Mouse (Mus musculus) mature B cell (primary cell): Measurements from ENCODE around the gene Lat2.
"Not testable (repeated sequence)": the region's sequence is repeated elsewhere in the genome, so short reads cannot be mapped to it uniquely, and the experiment has no call there.

Source experiments
- in situ Hi-C: fragments of 300-500 bp; cut with MboI; formaldehyde crosslinking; loops from 2 replicates; pipeline ENCODE4 v1.14.3; 2019

Lat2 gene

DNA sequence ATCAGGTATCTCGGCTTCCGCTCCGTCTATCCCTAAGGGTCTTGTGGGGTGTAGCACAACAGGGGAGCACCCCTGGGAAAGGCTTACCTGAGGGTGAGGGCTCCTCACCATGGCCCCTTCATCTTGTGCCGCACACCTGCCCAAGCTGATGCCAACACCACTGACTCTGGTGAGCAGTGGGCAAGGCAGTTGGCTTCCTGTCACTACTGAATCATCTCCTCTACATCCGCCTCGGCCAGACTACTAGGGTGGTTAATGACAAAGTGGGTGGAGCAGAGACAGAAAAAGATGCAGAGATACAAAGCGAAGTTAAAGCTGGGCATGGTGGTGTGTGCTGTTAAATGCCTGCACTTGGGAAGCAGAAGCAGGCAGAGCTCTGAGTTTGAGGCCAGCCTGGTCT, at the start of gene Lat2:
Gene Lat2 (minus strand): TSS at position 224 of the 400 bp plus-strand sequence.
- in situ Hi-C loops: loop anchor here (25.0 kb wide), 1 partner anchor 103 kb away; no protein-coding TSS in a partner anchor

DNA sequence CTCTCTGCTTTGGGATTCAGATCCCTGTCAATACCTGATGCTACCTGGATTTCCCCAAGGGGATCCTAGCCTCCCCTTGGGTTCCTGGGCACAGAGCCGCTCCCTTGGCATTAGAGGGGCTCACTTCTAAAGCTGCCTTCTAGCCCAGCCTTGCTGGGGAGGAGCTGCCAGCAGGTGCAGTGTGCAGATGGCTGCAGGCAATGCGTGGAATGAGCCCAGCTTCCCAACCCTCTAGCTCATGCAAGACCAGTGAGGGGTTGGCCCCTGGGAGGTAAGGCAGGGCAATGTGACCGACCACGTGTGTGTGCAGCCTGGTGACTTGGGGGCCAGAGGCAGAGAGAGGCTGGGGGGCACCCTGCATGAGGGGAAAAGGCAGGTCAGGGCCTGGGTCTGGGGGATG, 41.9 kb upstream of the Lat2 start:
- in situ Hi-C loops: no loop called here

DNA sequence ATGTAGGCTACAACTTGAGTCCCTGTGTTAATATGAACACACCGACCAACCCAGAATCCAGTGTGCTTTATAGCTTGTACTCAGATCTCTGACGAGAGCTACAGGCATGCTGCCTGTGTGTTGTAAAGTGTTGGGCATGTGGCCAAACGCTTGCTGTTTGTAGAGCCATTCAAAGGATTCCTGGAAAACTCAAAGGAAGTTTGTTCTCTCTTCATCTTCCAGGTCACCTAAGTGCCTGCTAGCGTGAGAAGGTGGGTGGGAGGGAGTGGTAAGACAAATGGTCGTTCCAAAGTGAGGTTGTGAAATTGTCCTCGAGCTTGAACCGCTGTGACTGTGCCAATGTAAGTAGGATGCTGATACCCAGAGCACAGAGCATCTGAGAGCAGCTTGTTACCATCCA, 37.2 kb upstream of the Lat2 start:
- in situ Hi-C loops: no loop called here

DNA sequence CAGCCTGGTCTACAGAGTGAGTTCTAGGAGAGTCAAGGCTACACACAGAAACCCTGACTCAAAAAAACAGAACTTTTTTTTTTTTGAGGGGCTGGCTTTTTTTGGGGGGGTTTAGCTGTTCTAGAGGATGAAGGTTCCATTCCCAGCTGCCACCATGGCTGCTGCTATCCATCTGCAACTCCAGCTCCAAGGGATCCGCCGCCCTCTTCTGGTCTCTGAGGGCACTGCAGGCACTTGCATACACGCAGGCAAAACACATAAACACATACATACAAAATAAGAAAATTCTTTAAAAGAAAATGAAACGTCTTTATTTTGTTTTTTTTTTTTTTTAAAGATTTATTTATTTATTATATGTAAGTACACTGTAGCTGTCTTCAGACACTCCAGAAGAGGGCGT, 36.1 kb upstream of the Lat2 start:
- in situ Hi-C loops: no loop called here

DNA sequence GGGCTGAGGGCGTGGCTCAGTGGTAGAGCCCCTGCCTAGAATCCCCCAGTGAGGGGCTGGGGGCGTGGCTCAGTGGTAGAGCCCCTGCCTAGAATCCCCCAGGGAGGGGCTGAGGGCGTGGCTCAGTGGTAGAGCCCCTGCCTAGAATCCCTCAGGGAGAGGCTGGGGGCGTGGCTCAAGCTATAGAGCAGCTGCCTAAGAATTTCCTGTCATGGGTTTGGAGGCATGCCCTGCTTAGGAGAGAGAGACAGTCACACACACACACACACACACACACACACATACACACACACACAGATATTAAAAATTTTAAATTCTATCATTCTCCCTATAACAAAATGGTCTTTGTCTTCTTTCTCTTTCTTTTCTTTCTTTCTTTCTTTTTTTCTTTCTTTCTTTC, 34.2 kb upstream of the Lat2 start:
- in situ Hi-C loops: not testable (repeated sequence)

GRCm38 (mm10) chr5:134647394-134647793, 32.6 kb upstream of the Lat2 start:
- in situ Hi-C loops: no loop called here

DNA sequence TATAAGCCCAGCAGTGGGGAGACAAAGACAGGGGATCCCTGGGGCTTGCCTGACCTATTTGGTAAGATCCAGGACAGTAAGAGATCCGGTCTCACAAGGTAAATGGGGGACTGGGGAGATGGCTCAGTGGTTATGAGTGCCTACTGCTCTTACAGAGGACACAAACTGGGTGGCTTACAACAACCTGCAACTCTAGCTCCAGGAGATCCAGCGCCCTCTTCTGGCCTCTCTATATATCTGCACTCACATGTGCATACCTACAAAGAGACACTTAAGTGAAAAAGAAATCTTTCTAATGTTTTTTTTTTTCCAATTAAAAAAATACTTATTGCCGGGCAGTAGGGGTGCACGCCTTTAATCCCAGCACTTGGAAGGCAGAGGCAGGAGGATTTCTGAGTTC, 31.6 kb upstream of the Lat2 start:
- in situ Hi-C loops: no loop called here

DNA sequence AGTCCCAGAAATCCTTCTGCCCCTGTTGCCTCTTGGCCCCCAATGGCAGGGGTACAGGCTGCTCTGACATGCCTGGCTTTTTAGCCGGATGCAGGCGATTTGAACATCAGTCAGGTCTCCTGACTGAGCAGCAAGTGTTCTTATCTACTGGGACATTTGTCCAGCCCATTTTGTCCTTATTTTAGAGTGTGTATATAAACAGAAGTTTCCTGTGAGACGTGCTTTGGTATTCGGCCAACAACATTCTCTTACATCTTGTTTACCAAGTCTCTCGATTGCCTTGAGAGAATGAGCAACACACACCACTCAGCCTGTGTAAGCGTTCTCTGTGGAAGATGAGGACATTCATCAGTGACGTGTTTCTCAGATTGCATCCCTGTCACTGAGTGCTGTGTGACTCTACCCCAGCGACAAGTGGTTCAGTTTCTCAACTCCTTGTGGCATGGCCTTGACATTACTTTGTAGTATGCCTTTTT, 29.9 kb upstream of the Lat2 start:
- in situ Hi-C loops: no loop called here

DNA sequence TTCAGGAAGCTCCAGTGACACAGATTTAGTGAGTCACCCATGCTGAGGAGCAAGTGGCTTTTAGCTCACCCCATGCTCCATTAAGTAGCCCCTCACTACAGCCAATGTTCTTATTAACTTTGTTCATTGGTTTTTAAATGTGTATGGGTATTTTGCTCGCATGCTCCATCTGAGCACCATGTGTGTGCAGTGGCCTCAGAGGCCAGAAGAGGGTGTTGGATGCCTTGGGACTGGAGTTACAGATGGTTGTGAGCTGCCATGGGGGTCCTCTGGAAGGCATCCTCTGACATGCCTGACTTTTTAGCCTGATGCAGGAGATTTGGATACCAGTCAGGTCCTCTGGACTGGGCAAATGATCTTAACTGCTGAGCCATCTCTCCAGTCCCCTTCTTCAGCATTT, 29.3 kb upstream of the Lat2 start:
- in situ Hi-C loops: no loop called here

DNA sequence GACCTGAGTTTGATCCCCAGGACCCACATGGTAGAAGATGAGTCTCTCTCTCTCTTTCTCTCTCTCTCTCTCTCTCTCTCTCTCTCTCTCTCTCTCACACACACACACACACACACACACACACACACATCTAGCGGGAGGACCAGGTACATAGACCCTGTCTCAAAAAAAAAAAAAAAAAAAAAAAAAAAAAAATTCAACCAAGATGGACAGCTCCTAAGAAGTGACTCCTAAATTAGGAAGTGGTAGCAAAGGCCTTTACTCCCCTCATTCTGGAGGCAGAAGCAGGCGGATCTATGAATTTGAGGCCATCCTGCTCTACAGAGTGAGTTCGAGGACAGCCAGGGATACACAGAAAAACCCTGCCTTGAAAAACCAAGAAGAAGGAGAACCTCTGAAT, 25.5 kb upstream of the Lat2 start:
- in situ Hi-C loops: no loop called here

GRCm38 (mm10) chr5:134639269-134639682, 24.5 kb upstream of the Lat2 start, which contains the start of gene Eif4h:
Gene Eif4h, minus strand, starts transcription at chr5:134639490.
- in situ Hi-C loops: no loop called here

DNA sequence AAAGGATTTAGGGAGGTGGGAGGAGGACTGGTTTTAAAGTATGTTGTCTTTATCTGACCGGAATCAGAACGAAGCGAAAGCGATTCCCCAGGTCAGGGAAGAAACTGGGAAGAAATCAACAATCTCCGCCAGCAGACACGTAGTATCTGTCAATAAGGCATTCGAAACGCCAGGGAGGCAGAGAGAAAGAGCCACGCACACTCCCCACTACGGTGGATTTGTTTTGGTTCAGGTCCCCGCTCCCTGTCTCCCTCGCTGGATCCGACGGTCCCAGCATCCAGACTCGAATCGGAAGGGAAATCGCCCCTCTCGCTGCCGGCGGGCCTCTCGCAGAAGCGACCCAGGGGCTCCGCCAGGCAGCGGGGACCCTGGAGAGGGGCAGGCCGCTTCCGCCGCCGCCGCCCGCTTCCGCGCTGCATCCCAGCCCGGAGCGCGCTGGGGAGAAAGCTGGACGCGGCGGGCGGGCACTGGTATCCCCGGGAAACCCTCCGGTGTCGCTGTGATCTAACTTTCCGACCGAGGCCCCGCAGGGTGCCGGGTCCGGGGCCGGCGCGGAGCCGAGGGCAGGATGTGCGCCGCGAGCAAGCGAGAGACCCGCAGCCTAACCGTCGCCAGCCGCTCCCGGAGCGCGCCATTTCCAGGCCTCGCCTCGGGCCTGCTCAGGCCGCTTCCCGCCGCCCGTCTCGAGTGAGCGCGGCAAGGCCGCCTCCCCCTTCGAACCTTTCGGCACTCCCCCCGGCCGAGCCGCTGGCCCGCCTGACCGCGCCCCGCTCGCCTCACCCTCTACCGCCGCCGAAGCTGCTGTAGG, 23.8 kb upstream of the Lat2 start:
- in situ Hi-C loops: no loop called here

DNA sequence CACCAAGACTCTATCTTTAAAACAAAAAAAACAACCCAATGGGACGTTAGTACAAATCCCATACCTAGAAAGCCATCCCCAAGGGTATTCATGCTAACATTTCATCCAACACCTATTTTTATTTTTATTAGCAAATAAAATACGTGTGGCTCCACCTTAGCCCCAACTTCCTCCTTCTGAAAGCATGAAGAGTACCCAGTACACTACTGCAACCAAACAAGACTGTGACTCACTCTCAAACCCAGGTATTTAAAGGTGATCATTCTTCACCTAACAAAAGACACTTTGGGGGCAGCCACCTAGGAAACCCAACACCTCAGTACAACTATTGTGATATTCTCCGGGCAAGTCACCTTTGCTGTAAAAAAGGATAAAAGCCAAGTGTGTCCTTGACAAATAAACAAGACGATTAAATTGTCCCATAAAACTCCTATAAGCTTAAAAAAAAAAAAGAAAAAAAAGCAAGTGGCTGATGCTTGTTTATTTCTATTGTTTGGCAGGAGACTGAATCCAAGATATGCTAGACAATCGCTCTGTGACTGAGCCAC, 23.1 kb upstream of the Lat2 start:
- in situ Hi-C loops: no loop called here

GRCm38 (mm10) chr5:134632841-134633240, 18.0 kb upstream of the Lat2 start:
- in situ Hi-C loops: no loop called here

DNA sequence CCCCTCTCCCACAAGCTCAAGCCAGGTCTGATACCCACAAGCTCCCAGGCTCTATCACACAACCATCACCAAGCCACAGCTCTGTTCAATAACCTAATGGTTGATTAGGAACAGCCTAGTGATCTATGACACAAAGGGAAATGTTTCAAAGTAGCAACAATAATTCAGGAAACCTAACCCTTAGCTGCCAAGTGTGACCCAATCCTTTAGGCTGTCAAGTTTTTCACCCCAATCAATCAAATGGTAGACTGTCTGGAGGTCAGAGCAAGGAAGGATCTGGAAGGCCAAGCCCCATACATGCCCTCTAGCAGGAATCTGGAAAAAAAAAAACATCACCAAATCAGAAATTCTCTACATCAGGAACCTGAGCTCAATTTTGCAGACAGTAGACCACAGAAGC, 16.0 kb upstream of the Lat2 start:
- in situ Hi-C loops: no loop called here

DNA sequence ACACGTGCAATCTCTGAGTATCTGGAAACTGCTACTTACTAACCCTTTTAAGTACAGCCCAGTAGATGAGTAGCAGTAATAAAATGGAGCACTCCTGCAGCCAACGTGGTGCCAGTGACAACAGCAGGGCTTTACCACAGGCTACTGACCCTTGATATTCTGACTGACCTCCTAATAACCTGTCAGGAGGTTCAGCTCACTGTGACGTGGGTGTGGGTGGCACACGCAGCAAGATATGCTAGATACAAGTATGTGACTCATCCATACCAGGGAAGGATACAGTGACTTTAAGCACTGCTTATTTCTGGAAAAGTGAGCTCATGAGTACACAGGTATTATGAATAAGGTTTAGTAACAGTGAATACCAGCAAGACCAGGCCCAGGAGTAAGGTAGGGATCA, 14.7 kb upstream of the Lat2 start:
- in situ Hi-C loops: no loop called here

GRCm38 (mm10) chr5:134622069-134622468, 7.2 kb upstream of the Lat2 start:
- in situ Hi-C loops: loop anchor here (25.0 kb wide), 1 partner anchor 110 kb away; no protein-coding TSS in a partner anchor

DNA sequence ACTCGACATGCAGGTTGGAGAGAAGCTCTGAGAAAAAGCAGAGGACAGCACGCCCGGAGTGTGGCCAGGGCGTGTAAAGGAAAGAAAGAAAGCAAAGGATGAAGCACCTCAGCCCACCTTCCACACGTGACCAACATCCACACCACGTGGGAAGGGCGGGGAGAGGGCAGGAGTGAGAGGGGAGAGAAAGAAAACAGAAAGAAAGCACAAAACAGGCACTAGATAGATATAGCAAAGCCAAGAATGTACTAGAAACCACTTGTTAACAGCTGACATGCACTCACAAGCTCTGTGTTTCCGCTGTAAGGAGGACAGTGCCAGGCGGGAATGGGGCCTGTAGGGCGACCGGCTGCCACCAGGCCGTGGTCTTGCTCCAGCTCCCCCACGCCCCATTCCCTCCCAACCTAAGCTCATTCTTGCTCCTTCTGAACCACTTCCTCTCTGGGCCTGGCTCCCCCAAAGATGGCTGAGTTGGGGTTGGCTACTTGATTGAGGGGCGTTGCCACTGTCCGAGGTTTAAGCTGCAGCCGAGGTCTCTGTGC, 6.3 kb upstream of the Lat2 start:
- in situ Hi-C loops: loop anchor here (25.0 kb wide), 1 partner anchor 109 kb away; no protein-coding TSS in a partner anchor

GRCm38 (mm10) chr5:134620457-134620856, 5.6 kb upstream of the Lat2 start:
- in situ Hi-C loops: loop anchor here (25.0 kb wide), 1 partner anchor 108 kb away; no protein-coding TSS in a partner anchor

GRCm38 (mm10) chr5:134617071-134617470, 2.2 kb upstream of the Lat2 start:
- in situ Hi-C loops: loop anchor here (25.0 kb wide), 1 partner anchor 105 kb away; no protein-coding TSS in a partner anchor

GRCm38 (mm10) chr5:134615780-134616179, 955 bp upstream of the Lat2 start:
- in situ Hi-C loops: loop anchor here (25.0 kb wide), 1 partner anchor 103 kb away; no protein-coding TSS in a partner anchor

DNA sequence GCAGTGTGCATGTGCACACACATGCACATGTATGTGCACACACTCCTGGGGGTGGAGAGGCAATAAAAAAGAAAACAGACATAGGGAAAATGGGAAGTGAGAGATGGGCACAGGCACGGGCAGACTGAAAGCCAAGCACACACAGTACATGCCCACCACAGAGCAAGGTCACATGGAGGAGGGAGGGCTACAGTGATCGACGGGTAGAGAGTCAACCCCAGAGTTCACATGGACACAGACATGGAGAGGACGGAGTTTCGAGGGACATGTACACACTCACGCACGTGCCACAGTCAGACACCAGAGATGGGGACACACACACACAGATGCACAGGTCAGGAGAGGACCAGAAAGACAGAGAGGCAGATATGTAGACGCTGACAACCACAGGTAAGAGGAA, 555 bp upstream of the Lat2 start:
- in situ Hi-C loops: loop anchor here (25.0 kb wide), 1 partner anchor 103 kb away; no protein-coding TSS in a partner anchor

GRCm38 (mm10) chr5:134614296-134614695, 529 bp downstream of the Lat2 start:
- in situ Hi-C loops: loop anchor here (25.0 kb wide), 1 partner anchor 102 kb away; no protein-coding TSS in a partner anchor
